Mouse (Mus musculus): ENCODE data around the gene Ager. TPM values are rescaled to one million over a fixed set of nuclear protein-coding genes. Genes with fewer than 3 reads are reported as not detected.

Ager gene
- polyA plus RNA-seq, 1 experiment from 2014 or later: 3.6 TPM

DNA sequence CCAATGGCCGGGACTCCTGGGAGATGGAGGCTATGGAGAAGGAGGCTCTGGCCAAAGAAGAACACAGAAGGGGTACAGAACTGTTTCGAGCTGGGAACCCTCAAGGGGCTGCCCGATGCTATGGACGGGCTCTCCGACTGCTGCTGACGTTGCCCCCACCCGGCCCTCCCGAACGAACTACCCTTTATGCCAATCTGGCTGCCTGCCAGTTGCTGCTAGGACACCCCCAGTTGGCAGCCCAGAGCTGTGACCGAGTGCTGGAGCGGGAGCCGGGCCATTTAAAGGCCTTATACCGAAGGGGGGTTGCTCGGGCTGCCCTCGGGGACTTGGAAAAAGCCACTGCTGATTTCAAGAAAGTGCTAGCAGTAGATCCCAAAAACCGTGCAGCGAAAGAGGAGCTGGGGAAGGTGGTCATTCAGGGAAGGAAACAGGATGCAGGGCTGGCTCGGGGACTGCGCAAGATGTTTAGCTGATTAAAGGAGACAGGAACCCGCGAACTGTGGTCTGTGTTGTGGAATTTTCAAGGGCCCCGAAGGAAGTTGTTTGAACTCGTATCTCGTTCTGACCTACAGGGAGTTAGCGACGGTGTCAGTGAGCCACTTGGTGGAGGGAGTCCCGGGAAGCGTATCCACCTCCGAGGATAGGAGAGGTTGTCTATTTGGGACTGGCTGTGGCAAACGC is 48.3 kb downstream of the Ager start:
- DNase-seq (ENCODE audit: low spot score): no peak
- peaks cover 36% of the 10 kb centered on the region for H3K36me3 ChIP-seq
- H3K4me1 ChIP-seq: peaks cover 37% of the 10 kb centered on the region
- 88% methylated on average over 30 of the region's 30 CpGs for WGBS
- no peaks in the 10 kb centered on the region for H3K9me3 ChIP-seq (replicated peaks)
- no peak overlapping the region for H3K27ac ChIP-seq
- H3K4me3 ChIP-seq: peak overlapping the region; percentile 88
- H3K27me3 ChIP-seq (ENCODE audit: low read depth, poor library complexity, severe bottlenecking): no peaks in the 10 kb centered on the region

DNA sequence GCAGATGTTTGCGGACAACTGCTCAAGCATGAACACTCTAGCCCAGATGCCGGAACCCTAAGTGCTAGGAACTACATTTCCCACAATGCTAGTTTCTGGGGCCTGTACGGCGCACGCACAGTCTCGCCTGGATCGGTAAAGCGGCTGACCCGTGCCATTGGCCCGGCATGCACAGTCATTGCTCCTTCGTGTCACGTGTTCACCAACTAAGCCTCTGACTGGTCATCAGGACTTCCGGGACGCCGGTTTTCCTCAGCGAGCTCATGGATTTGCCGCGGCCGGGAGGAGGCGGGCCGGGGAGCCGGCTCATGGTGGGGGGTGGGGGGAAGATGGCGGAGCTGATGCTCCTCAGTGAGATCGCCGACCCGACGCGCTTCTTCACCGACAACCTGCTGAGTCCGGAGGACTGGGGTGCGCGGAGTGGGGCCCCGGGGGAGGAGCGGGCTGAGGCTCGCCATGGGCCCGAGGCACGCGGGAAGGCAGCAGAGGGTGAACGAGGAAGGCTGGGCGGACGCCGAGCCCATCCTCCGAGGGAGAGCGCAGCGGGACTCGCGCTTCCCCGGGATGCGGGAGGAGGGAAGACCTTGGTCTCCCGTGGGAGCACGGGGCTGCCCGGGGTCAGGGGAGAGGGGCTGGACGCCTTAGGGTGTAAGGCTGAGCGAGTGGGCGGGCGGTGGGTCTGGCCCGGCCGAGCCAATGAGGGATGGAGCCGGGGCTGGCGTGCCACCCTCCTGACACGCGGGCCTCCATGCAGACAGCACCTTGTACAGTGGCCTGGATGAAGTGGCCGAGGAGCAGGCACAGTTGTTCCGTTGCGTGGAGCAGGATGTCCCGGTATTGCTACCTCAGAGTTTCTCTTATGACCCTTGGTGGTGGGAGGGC is 49.5 kb downstream of the Ager start, which contains the start of gene Atf6b:
TSS of gene Atf6b (plus strand) at position 241 of the 882 bp plus-strand sequence.
- H3K36me3 ChIP-seq: peaks cover 48% of the 10 kb centered on the region
- WGBS: 1% methylated on average over 66 of the region's 66 CpGs

DNA sequence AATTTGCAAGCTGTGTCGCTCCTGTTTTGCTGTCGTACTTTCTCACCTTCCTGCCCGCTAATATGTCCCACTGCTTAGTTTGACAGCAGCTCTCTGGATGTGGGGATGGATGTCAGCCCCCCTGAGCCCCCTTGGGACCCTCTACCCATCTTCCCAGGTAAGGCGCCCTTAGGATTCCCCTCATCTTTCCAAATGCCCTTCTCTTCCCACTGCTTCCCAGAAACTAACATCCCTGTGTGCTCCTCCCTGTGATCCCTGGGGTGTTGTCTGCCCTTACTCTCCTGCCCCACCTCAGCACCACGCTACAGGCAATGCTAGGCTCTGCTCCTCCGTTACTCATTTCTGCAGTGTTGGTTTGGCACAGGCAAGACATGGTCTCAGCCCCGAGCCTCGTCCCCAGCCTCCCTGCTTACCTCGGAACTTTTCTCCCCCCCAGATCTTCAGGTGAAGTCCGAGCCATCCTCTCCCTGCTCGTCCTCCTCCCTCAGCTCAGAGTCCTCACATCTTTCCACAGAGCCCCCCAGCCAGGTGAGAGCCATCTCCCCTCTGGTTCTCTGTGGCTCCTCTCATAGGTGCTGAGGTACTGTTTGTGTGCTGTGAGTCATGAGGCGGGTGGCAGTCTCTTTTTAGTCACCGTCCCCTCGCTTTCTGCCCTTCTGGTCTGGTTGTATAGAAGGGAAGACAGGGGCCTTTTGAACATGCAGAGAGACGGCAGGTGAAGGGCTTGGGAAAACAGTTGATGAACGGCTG is 50.7 kb downstream of the Ager start:
- Histone ChIP-seq H3K36me3 (peaks cover 60% of the 10 kb centered on the region), H3K27me3 (ENCODE audit: low read depth, poor library complexity, severe bottlenecking) (no peaks in the 10 kb centered on the region), H3K27ac (no peak overlapping the region), H3K4me1 (peaks cover 31% of the 10 kb centered on the region), H3K4me3 (peak overlapping the region; percentile 88), H3K9me3 (replicated peaks) (no peaks in the 10 kb centered on the region)
- no peak for DNase-seq (ENCODE audit: low spot score)
- WGBS: 86% methylated on average over 16 of the region's 16 CpGs

More for the DNA sequence above, 49.5 kb downstream of the Ager start, which contains the start of gene Atf6b:
- peak within 1 kb of the TSS; percentile 91 for H3K27ac ChIP-seq
- H3K9me3 ChIP-seq (replicated peaks): no peaks in the 10 kb centered on the region
- H3K4me1 ChIP-seq: peaks cover 31% of the 10 kb centered on the region
- DNase-seq (ENCODE audit: low spot score): peak; percentile 93
- H3K4me3 ChIP-seq: peak within 1 kb of the TSS; percentile 88
- no peaks in the 10 kb centered on the region for H3K27me3 ChIP-seq (ENCODE audit: low read depth, poor library complexity, severe bottlenecking)

DNA sequence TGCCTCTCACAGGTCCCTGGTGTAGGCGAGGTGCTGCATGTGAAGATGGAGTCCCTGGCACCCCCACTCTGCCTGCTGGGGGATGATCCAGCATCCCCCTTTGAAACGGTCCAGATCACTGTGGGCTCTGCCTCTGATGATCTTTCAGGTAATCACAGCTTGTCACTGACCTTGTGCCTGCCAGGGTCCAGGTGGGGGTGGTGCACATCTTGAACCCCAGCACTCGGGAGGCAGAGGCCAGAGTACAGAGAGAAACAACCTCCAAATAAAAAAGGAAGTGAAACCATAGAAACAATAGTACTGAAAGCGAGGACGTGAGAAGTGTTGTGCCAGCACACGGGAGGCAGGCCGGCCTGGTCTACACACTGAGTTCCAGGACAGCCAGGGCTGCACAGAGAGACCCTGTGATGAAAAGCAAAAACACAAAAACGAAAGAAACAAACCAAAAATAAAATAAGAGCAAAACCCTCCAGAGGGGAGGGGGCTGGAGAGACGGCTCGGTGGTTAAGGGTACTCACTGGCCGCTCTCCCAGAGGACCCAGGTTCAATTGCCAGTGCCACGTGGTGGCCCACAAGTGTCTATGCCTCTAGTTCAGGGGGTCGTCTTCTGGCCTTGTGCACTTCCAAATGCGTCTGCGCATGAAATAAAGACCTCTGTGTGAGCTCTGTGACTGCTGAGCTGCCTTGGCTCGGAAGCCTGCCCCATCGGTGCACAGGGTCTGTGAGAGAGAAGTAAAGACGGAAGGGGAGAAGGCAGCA is 51.6 kb downstream of the Ager start:
- H3K4me1 ChIP-seq: peaks cover 31% of the 10 kb centered on the region
- H3K9me3 ChIP-seq (replicated peaks): no peaks in the 10 kb centered on the region
- WGBS: 92% methylated on average over 18 of the region's 18 CpGs
- peaks cover 70% of the 10 kb centered on the region for H3K36me3 ChIP-seq
- H3K4me3 ChIP-seq: no peak overlapping the region
- no peak for DNase-seq (ENCODE audit: low spot score)
- H3K27ac ChIP-seq: no peak overlapping the region
- no peaks in the 10 kb centered on the region for H3K27me3 ChIP-seq (ENCODE audit: low read depth, poor library complexity, severe bottlenecking)

Other genes starting within 250 kb of the Ager start
- gene Btnl2, start 243.0 kb upstream of the Ager start, polyA plus RNA-seq (2016; fragmentation: Nextera tagmentation; extraction: Ambion mirVana): not detected in 2 replicates
- gene Btnl1, start 220.7 kb upstream of the Ager start, polyA plus RNA-seq (2016; fragmentation: Nextera tagmentation; extraction: Ambion mirVana): not detected in 2 replicates
- 0.53 and 1.3 TPM in 2 replicates for gene BC051142, start 199.0 kb upstream of the Ager start, polyA plus RNA-seq (2016; fragmentation: Nextera tagmentation; extraction: Ambion mirVana)
- not detected in 2 replicates for gene Btnl4, start 120.5 kb upstream of the Ager start, polyA plus RNA-seq (2016; fragmentation: Nextera tagmentation; extraction: Ambion mirVana)
- not detected in 2 replicates for gene Btnl6, start 80.5 kb upstream of the Ager start, polyA plus RNA-seq (2016; fragmentation: Nextera tagmentation; extraction: Ambion mirVana)
- gene Notch4, start 33.6 kb upstream of the Ager start, polyA plus RNA-seq (2016; fragmentation: Nextera tagmentation; extraction: Ambion mirVana): 6.4 and 8.2 TPM in 2 replicates
- gene Gpsm3, start 8.1 kb upstream of the Ager start, polyA plus RNA-seq (2016; fragmentation: Nextera tagmentation; extraction: Ambion mirVana): 4.8 and 10.5 TPM in 2 replicates
- gene Pbx2, start 6.6 kb upstream of the Ager start, polyA plus RNA-seq (2016; fragmentation: Nextera tagmentation; extraction: Ambion mirVana): 19.9 and 22.5 TPM in 2 replicates
- gene Rnf5, start 5.8 kb downstream of the Ager start, polyA plus RNA-seq (2016; fragmentation: Nextera tagmentation; extraction: Ambion mirVana): 149 and 162 TPM in 2 replicates
- 51.0 and 55.6 TPM in 2 replicates for gene Agpat1, start 6.4 kb downstream of the Ager start, polyA plus RNA-seq (2016; fragmentation: Nextera tagmentation; extraction: Ambion mirVana)
- gene Egfl8, start 18.1 kb downstream of the Ager start, polyA plus RNA-seq (2016; fragmentation: Nextera tagmentation; extraction: Ambion mirVana): 1.9 and 2.2 TPM in 2 replicates
- gene Ppt2, start 30.6 kb downstream of the Ager start, polyA plus RNA-seq (2016; fragmentation: Nextera tagmentation; extraction: Ambion mirVana): 21.0 and 21.6 TPM in 2 replicates
- gene Prrt1, start 31.7 kb downstream of the Ager start, polyA plus RNA-seq (2016; fragmentation: Nextera tagmentation; extraction: Ambion mirVana): 0.08 TPM in 1 of 2 replicates, not detected in the other
- 17.9 and 18.9 TPM in 2 replicates for gene Fkbpl, start 46.9 kb downstream of the Ager start, polyA plus RNA-seq (2016; fragmentation: Nextera tagmentation; extraction: Ambion mirVana)
- 101 TPM in 2 replicates for gene Atf6b, start 49.3 kb downstream of the Ager start, polyA plus RNA-seq (2016; fragmentation: Nextera tagmentation; extraction: Ambion mirVana)
- not detected in 2 replicates for gene Tnxb, start 72.7 kb downstream of the Ager start, polyA plus RNA-seq (2016; fragmentation: Nextera tagmentation; extraction: Ambion mirVana)
- gene C4b, start 146.0 kb downstream of the Ager start, polyA plus RNA-seq (2016; fragmentation: Nextera tagmentation; extraction: Ambion mirVana): not detected in 2 replicates
- gene Cyp21a1, start 206.7 kb downstream of the Ager start, polyA plus RNA-seq (2016; fragmentation: Nextera tagmentation; extraction: Ambion mirVana): not detected in 2 replicates
- 23.3 and 28.6 TPM in 2 replicates for gene Stk19, start 239.1 kb downstream of the Ager start, polyA plus RNA-seq (2016; fragmentation: Nextera tagmentation; extraction: Ambion mirVana)
- gene Dxo, start 239.2 kb downstream of the Ager start, polyA plus RNA-seq (2016; fragmentation: Nextera tagmentation; extraction: Ambion mirVana): 77.5 and 83.5 TPM in 2 replicates

All from limb, embryonic 10.5 days (tissue).